Mouse (Mus musculus) brain, adult 2 months (tissue): ENCODE results near the gene Mthfd1l.
"Not testable (repeated sequence)": the region's sequence is repeated elsewhere in the genome, so short reads cannot be mapped to it uniquely, and the experiment has no call there.

Experiments used
- DNase-seq: peaks from one replicate; pipeline ENCODE4 v3.0.0; 2011; ENCODE audit warnings: low read depth, low spot score

The Mthfd1l gene

DNA sequence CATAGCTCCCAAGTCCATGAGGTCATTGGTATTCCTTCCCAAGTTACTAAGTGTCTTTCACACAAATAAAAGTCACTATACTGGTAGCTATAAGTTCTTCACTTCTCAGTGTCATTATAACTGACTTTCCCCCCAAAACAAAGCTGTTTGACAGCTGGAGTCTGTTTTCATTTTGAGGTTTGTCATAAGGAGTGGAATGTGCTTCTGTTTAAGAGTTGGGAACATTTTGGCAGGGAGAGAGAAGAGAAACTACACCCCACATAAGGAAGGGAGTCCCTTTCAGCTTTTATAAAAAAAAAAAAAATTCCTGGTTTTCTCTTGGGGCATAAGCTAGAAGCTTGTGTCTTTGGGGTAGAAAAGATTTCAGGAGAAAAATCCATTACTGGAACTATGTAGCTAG lies 143.7 kb downstream of the Mthfd1l start:
- DNase-seq: no peak

DNA sequence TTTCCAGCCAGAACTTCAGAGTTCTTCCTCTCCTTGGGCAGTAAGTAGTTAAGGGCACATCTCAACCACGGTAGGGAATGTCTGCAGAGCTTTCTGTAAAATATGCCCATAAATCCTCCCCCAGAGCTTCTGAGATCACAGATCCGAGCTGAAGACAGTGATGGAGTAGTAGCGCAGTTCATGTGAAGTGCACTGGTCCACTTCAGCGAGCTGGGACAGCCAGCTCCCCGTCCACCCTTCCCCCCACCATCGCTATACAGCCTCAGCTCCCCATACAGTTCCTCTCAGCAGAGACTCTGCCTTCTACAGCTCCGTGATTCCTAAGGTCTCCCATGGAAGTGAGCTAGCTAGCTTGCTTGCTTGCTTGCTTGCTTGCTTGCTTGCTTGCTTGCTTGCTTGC lies 144.2 kb downstream of the Mthfd1l start:
- DNase-seq: no peak

DNA sequence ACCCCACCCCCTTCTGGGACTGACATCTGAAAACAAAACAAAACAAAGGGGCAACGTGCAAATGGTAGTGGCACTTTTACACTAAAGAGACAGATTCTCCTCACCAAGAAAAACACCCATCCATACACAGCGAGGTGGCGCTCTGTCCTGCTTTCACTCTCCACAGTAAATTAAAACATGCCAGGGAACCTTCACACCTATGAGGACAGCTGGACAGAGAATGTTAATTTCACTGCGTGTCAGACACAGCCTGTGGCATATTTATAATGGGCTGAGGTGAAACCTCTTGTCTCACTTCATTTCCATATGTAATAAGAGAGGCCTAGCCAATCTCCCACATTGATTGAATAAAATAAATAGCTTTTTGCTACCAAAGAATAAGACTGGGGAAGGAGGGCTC lies 146.4 kb downstream of the Mthfd1l start:
- no peak for DNase-seq

DNA sequence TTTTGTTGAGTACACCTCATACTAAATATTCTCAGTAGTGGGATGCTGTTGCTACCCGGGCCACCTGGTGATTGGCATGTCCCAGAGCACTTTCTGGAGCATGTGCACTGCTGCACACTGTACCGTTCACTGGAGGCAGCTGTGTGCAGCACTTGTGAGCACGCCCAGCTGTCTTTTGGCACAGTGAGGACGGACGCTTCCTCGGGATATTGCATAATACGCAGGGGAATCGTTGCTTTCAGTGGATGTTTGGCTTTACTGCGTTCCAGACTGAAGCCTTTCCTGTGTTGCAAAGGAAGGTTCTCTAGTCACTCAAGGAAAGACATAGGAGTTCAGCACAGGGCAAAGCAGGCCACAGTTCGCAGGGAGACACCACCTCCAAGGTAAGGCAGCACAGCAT lies 147.8 kb downstream of the Mthfd1l start:
- DNase-seq: peak; percentile 41

DNA sequence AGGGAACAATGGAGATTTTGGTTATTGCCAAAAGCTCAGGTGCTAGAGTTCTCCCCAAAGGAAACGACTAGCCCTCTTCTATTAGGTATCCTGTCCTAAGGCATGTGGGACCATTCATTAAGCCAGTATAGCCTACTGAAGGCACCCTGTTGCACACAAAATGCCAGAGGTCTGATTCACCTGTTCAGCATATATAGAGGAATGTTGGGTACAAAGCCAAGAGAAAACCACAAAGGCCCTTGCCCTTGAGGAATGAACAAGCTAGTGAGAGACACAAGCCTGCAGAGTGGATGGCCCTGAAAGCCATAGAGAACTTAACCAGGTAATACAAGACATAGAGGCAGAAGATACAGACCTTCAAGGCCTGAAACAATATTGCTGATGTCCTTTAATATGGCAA lies 148.3 kb downstream of the Mthfd1l start:
- no peak for DNase-seq

DNA sequence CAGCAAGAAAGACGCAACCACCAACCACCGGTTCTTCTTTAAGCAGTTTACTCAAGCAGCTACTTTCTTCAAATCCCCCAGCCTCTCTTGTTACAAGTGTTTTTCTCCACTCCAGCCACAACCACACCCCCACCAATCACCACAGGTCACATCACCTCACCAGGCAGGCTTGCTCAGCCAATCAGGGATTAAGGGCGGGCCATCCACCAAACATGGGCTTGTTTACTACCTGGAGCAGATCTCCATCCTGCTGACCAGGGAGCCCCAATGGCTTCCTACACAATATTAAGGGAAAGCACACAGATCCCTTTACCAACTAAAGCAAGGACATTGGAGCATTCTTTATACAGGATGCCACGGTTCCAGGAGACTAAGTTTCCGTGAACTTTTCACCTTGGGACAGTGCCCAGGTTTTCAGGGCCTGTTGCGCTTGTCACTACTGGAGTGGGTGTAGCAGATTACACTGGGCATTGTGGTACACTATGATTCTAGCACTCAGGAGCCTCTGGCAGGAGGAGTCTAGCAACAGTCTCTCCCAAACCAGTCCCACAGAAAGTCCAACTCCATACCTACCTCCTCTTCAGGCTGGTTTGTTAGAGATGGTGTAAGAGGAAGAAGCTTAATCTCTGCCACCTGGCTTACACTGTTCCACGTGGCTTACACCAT lies 150.5 kb downstream of the Mthfd1l start:
- DNase-seq: not testable (repeated sequence)

DNA sequence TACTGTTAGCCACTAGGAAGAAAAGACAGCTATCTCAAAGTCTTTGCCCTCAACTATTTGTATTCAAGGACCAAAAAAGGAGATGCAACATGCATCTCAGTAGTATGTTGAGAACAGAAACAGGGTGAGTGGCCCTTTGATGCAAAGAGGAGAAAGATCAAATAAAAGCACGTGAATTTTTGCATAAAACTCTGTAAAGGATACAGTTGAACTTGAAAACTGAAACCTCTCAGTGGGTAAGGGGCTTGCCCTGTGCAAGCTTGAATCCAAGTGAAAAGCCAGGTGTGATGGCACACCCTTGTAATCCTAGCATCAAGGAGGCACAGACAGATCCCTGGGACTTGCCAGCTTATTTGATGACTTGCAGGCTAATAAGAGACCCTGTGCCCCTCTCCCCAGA lies 151.2 kb downstream of the Mthfd1l start:
- DNase-seq: no peak

DNA sequence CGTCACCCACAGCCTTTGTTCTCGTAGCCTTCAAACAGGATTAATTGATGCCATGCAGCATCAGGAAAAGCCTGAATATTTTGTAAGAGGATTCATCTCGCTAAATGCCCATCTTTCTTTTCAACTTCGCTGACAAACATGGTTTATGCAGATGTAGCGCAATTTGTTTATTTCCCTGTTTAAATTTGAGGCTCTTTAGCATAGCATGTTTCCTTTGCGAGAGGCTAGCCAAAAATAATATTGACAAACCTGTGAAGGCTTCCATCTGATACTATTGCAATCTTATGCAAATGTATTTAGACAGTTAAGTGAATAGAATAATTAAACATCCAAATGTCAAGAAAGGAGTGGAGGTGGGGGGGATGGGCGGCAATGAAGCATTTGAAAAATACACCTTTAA lies 152.3 kb downstream of the Mthfd1l start:
- no peak for DNase-seq

DNA sequence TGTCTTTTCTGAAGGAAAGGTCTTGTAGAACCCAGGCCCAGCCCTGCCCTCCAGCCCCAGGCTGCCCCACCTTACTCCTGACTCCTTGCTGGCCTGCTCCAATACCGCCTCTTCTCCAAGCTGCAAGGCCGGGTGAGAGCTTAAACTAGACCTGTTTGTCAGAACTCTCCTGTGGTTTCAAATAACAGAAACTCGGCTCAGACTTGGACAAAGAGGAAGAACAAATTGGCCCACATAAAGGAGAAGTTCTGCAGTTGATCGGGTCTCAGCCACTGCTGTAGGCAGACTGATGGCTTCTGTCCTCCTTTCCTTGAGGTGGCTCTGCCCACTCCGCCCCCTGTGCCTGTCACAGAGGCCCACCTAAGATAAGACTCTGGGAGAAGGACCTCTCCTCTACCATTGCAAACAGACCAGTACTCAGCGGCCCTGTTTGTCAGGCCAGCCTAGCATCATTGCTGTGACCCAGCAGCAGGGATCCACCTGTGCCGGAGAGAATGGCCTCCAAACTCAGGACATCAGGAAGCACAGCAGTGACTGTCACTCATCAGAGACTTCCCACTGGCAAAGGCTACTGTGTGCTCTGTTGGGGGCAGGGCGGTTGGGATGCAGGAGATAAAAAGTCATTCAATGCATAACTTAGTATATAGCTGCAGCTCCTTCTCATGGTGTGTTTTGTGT lies 153.6 kb downstream of the Mthfd1l start:
- DNase-seq: peak; percentile 31

DNA sequence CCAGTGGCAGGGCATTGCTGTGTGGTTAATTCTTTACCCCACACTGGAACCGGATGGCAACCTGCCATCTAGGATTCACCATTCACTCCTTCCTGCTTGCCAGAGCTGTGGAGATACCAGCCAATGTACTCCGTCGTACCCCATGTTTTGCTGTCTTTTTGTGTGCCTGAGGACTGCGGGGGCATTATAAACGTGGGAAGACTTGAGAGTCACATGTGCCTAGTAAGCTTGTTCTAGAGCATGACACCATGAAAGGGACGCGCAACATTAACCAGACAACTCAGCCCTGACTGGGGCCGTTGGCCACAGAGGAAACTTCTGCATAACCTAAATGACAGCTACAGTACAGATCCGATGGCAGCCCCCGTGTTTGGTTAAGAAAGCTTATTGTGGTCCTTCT lies 155.5 kb downstream of the Mthfd1l start:
- no peak for DNase-seq

DNA sequence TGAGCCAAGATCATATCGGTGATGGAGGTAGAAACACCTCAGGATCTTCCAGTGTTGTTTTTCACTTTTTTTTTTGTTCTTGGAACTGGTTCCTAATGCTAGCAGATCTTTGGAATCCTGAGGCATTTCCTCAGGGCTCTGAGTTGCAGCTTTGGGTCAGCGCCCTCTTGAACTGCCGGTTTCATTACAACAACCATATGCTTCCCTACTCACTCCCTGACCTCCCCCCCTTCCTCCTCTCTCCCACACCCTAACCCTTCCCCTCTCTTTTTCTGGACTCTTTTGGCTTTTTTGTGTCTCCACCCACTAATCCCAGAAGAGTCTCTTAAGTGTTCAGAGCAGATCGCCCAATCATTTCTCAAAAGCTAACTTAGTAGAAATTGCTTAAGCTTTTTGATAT lies 156.0 kb downstream of the Mthfd1l start:
- DNase-seq: no peak

DNA sequence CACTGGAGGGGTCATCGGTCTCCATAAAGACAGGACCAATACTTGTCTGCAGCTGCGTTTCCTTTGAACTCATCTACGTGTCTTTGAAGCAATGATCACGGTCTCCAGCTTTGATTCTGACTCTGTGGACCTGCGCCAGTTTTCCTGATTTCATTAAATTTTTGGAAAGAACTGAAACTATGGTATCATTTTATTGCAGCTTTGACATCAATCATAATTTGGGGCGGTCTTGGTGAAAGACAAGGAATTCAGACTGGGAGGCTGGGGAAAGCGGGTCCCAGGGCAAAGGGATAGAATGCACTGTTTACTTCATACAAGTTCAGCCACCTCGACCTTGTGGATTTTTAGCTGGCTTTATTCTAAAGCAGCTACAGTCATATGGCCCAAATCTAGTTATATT lies 156.5 kb downstream of the Mthfd1l start:
- no peak for DNase-seq

DNA sequence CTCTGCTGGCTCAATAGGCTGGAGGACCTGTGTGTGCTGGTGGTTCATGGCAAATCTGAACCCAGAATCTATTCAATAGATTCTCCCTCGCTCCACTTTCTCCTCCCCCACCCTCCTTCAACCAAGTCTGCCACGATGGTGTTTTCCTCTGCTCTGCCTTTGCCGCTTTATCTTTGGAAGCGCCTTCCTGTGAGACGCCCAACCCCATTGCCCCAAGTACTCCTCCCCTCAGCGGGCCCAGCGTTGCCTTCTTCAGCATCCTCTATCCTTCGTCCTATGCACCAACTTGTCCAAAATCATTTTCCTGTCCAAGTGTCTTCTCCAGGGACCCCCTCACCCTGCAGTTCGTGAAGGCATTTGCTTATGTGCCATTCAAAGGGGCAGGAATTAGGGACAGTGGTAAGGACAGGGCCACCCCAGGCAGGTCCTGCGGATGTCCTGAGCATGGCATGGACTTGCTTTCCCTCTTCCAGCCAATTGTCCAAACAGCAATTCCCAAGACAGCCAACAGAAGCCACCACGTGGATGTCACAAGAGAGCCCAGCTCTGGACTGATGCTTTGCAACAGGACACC lies 157.2 kb downstream of the Mthfd1l start:
- no peak for DNase-seq

DNA sequence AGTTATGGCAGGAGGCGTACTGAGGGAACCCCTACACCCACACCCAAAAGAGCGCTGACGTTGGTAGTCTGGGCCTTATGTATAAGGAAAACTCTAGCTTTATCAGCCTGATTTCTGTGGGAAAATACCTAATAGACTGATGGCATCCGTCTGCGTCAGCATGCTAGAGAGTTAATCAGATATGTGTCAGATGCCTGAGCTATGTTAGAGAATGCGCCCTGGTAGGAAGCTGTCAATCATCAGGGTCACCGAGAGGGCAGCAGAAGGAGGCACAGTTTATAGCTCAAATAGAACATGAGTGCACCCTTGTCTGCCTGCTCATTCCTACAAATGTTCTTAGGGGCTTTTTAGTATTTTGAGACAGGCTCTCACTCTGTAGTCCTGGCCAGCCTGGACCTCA lies 159.8 kb downstream of the Mthfd1l start:
- DNase-seq: no peak

DNA sequence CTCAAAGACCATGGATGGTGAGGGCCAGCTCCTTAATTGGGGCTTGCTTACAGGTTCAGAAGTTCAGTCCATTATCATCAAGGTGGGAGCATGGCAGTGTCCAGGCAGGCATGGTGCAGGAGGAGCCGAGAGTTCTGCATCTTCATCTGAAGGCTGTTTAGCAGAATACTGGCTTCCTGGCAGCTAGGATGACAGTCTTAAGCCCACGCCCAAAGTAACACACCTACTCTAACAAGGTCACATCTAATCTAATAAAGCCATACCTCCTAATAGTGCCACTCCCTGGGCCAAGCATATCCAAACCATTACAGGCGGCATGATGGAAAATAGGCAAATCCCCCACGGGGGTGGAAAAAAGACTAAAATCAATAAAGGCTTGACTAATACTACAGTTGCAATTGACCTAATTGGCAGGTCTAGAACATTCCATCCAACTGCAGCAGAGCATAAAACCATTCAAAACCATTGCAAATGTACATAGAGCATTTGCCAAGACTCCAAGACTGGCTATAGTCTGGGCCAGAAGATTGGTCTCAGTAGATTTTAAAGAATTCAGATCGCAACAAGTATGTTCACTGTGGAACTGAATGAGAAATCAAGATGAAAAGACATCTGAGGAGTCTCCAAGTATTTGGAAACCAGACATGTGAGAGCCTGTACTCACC lies 162.3 kb downstream of the Mthfd1l start:
- no peak for DNase-seq

DNA sequence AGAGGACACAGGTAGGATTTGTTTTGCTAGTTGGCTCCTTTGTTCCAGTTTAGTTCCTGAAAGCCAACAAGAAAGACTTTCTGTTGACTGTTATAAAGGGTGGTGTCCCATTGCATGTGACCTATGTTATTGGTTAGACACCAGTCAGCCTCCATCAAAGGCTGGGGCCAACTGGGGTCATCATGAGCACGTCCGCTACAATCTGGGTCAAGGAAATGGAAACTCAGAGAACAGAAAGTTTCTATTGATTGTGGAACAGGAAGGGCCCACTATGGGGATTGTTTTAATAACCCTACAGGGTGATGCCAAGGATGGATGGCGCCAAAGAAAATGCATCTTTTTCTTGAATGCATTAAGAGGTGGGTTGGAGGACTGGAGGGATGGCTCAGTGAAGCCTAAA lies 166.6 kb downstream of the Mthfd1l start:
- no peak for DNase-seq

DNA sequence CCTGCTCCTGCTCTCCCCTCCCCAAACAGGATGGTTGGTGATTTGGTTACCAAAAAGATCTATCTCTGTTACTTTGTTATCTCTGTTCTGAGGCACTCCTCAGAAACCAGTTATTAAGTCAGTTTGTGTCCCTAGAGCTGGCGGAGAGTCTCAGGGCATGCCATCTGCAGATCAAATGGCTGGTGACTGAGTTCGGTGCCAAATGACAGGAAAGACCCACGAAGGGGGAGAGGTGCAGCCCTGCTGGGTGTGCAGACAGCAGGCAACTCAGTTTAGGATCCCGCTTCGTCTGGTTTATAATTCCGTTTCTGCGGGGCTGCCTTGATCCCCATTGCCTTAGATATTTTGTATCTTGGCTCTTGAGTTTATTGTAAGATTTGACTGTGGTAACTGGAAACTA lies 168.8 kb downstream of the Mthfd1l start:
- peak; percentile 82 for DNase-seq

DNA sequence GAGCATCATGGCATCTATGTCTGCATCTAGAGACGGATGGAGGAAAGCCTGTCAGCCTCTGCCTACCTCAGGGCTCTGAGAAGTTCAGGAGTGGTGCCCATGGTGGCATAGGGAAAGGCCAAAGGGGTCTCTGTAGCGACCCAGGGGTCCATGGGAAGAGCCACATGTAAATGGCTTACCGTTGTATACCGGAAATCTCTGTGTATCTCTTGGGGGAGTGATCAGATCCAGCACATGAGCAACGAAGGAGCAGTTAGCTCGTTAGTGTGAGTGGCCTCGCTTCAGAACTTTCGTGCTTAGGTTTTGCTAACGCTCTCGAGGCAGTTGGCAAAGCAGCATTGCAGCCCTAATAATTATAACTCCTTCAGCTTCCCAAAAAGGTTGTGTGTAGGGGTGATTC lies 169.9 kb downstream of the Mthfd1l start:
- DNase-seq: no peak

DNA sequence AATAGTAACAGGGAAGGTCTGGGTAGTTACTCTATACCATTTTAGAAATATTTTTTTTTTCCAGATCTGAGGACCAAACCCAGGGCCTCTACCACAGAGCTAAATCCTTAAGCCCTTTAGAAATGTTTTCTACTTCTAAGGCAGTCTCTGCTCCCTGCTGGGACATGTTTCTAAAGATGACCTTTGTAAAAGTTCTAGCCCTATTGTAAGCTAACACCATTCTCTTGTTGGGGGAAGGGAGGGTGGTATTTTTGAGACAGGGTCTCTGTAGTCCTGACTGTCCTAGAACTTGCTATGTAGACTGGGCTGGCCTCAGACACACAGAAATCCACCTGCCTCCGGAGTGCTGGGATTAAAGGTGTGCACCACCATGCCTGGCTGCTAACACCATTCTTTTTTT lies 170.5 kb downstream of the Mthfd1l start:
- DNase-seq: no peak

DNA sequence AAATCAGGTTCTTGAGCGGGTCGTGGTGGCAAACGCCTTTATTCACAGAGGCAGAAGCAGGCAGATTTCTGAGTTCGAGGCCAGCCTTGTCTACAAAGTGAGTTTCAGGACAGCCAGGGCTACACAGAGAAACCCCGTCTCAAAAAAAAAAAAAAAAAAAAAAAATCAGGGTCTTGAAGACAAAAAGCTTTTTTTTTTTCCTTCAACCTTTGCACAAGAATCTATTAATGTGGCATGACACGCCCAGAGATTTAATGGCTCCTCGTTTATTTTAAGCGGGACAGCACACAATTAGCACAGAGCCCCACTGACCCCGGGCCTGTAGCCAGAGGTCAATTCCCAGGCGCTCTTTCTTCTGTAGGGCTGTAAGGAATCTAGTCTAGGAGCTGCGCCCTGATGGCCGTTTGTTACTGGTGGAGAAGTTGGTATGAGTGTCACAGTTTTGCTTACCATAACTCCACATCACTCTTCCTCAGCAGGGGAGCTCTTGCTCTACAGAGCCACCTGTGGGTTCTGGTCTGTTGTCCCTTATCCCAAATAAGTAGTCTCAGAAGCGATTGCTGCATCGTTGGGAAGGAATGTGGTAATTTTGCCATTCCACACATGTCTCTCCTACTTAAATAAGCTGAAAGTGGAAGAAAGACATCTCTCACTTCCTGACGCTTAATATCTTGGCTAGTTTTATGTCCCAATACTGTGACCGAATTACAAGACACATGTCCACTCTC lies 172.3 kb downstream of the Mthfd1l start:
- no peak for DNase-seq

DNA sequence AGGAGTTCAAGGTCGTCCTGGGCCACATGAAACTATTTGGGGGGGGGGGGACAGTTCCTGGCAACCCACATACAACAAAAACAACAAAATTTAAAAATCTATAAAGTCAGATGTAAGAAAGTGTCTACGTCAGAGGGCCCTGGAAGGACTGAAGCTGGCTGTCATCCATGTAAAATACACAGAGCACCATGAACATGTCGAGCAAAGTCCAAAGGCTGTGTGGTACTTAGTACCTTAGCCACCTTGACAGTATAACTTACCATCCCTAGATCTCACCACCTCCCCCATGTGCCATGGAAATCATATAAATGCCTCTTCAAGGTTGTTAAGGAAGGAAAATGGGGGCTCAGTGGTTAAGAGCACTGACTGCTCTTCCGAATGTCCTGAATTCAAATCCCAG lies 174.0 kb downstream of the Mthfd1l start:
- DNase-seq: no peak

DNA sequence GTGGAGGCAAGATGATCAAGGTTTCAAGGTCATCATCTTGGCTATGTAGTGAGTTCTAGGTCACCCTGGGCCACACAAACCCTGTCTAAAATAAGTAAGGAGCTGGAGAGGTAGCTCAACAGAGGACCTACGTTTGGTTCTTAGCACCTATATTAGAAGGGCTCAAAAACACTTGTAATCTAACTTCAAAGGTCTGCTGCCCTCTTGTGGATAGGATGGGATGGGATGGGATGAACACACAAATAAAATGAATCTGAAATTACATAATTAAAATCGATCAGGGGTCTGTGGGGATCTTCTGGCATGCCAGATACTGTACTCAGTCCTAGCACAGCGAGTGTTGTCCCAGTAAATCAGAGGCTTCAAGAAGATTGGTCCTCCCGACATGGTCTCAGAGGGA lies 178.2 kb downstream of the Mthfd1l start:
- DNase-seq: peak; percentile 18
